Mouse (Mus musculus) heart, adult 18-20 months (tissue): ENCODE measurements around the gene Susd2. TPM values are rescaled to one million over a fixed set of nuclear protein-coding genes. Genes with fewer than 3 reads are reported as not detected.

ENCODE experiments used
- DNase-seq, 2 experiments: peaks; one replicate each; pipeline ENCODE4 v3.0.0; 2021 to 2022; ENCODE audit warnings: mixed read lengths in 1 of 2
- total RNA-seq, 2 experiments: library from RNA; stranded (reverse); gene quantifications; 2 replicates each; pipeline ENCODE4 v1.2.3; 2021

Gene Susd2
- total RNA-seq, 2 experiments from 2014 or later: 1.5 to 1.8 TPM

- no peak for DNase-seq
These were observed 10.2 kb upstream of the Susd2 start for GRCm38 (mm10) chr10:75654053-75654452.

- DNase-seq: no peak
These were observed 7.7 kb upstream of the Susd2 start for GRCm38 (mm10) chr10:75651381-75652068.

- no peak for DNase-seq
These were observed 6.6 kb upstream of the Susd2 start for GRCm38 (mm10) chr10:75650306-75650902.

- no peak for DNase-seq
These were observed 5.7 kb upstream of the Susd2 start for GRCm38 (mm10) chr10:75649406-75649995.

GRCm38 (mm10) chr10:75649001-75649400, 5.2 kb upstream of the Susd2 start:
- no peak for DNase-seq

GRCm38 (mm10) chr10:75648091-75648490, 4.3 kb upstream of the Susd2 start:
- DNase-seq: no peak

GRCm38 (mm10) chr10:75647362-75647761, 3.6 kb upstream of the Susd2 start:
- peak; percentile 67 to 80 for DNase-seq

- DNase-seq: no peak
These were observed 2.6 kb upstream of the Susd2 start for GRCm38 (mm10) chr10:75646406-75646805.

GRCm38 (mm10) chr10:75645616-75646015, 1.8 kb upstream of the Susd2 start:
- DNase-seq: no peak

GRCm38 (mm10) chr10:75642891-75643290, 917 bp downstream of the Susd2 start:
- DNase-seq: peak in 1 of 2 experiments; percentile 33

- no peak for DNase-seq
These were observed 1.4 kb downstream of the Susd2 start for GRCm38 (mm10) chr10:75642436-75642835.

GRCm38 (mm10) chr10:75641721-75642222, 2.0 kb downstream of the Susd2 start:
- DNase-seq: no peak

GRCm38 (mm10) chr10:75637711-75638110, 6.1 kb downstream of the Susd2 start:
- DNase-seq: no peak

GRCm38 (mm10) chr10:75636084-75636786, 7.6 kb downstream of the Susd2 start:
- no peak for DNase-seq

GRCm38 (mm10) chr10:75635693-75636055, 8.1 kb downstream of the Susd2 start:
- peak; percentile 89 to 98 for DNase-seq

GRCm38 (mm10) chr10:75635019-75635692, 8.7 kb downstream of the Susd2 start:
- no peak for DNase-seq

- no peak for DNase-seq
These were observed 9.2 kb downstream of the Susd2 start for GRCm38 (mm10) chr10:75634610-75635009.

GRCm38 (mm10) chr10:75633576-75634139, 10.2 kb downstream of the Susd2 start:
- no peak for DNase-seq

GRCm38 (mm10) chr10:75633048-75633447, 10.8 kb downstream of the Susd2 start:
- DNase-seq: peak; percentile 49 to 71

GRCm38 (mm10) chr10:75632633-75633032, 11.2 kb downstream of the Susd2 start:
- peak; percentile 76 to 89 for DNase-seq

GRCm38 (mm10) chr10:75627490-75627889, 16.3 kb downstream of the Susd2 start:
- DNase-seq: peak; percentile 49 to 58

GRCm38 (mm10) chr10:75626991-75627390, 16.8 kb downstream of the Susd2 start:
- DNase-seq: no peak
